Mouse (Mus musculus): ENCODE measurements at regions not wholly inside any gene's neighbourhood (a gene's known extent, or its start where the extent isn't known, plus 50 kb on each side); places are given as distances from the start of the nearest gene placed in this dataset.

- TF ChIP-seq CTCF (IDR thresholded peaks at IDR 0.05; ENCODE audit: low read depth, low read length) (no peak), POLR2A (IDR thresholded peaks at IDR 0.05; ENCODE audit: insufficient read depth, low read length) (no peak), EP300 (IDR thresholded peaks at IDR 0.05; ENCODE audit: insufficient read depth, low read depth, low read length) (no peak)
Measured at GRCm38 (mm10) chr6:13758946-13759345, 80.8 kb downstream of the Gpr85 start.

Data from ES-Bruce4 (cell line).